Mouse (Mus musculus) hindbrain, embryonic 12.5 days (tissue): ENCODE data around the gene Hoxa4. TPM values are rescaled to one million over a fixed set of nuclear protein-coding genes. Genes with fewer than 3 reads are reported as not detected.

Experiments used
- ATAC-seq: fragments of 200-750 bp; cut with Nextera tagmentation; 2 replicates; pipeline ENCODE4 v1.8.0; 2017; ENCODE audit warnings: moderate TSS enrichment; ENCODE audit not compliant: low FRiP score
- H3K27ac ChIP-seq: fragments of 300-500 bp; sonication (generic); 2 replicates; pipeline ENCODE4 v1.5.1; 2016; ENCODE audit warnings: mild to moderate bottlenecking
- H3K27me3 ChIP-seq: fragments of 300-500 bp; sonication (generic); 2 replicates; pipeline ENCODE4 v1.6.1; 2016; ENCODE audit warnings: mild to moderate bottlenecking
- H3K36me3 ChIP-seq: fragments of 300-500 bp; sonication (generic); 2 replicates; pipeline ENCODE4 v1.6.1; 2016; ENCODE audit warnings: mild to moderate bottlenecking
- H3K4me1 ChIP-seq: fragments of 300-500 bp; sonication (generic); 2 replicates; pipeline ENCODE4 v1.6.1; 2016
- H3K4me2 ChIP-seq: fragments of 300-500 bp; sonication (generic); replicated peaks from 2 replicates; pipeline ENCODE4 v1.6.1; 2016; ENCODE audit warnings: mild to moderate bottlenecking
- H3K4me3 ChIP-seq: fragments of 300-500 bp; sonication (generic); 2 replicates; pipeline ENCODE4 v1.5.1; 2016; ENCODE audit warnings: mild to moderate bottlenecking
- H3K9ac ChIP-seq: fragments of 300-500 bp; sonication (generic); 2 replicates; pipeline ENCODE4 v1.6.1; 2016; ENCODE audit warnings: mild to moderate bottlenecking, moderate library complexity
- H3K9me3 ChIP-seq: fragments of 300-500 bp; sonication (generic); replicated peaks from 2 replicates; pipeline ENCODE4 v1.6.1; 2016; ENCODE audit warnings: mild to moderate bottlenecking
- WGBS: fragments of 180-500 bp; shearing (Covaris S2); methylation state at CpG from one replicate; pipeline ENCODE4 v1.1.7; 2016; 5-methylcytosine and 5-hydroxymethylcytosine counted together
- polyA plus RNA-seq: library from polyadenylated mRNA; unstranded; fragments of >200 nt; fragmentation: Nextera tagmentation; extraction: Ambion mirVana; gene quantifications from 2 replicates; pipeline ENCODE4 v1.2.1, GENCODE M21; 2016

Hoxa4 gene
- polyA plus RNA-seq, 1 experiment from 2014 or later, result 6.9 TPM

DNA sequence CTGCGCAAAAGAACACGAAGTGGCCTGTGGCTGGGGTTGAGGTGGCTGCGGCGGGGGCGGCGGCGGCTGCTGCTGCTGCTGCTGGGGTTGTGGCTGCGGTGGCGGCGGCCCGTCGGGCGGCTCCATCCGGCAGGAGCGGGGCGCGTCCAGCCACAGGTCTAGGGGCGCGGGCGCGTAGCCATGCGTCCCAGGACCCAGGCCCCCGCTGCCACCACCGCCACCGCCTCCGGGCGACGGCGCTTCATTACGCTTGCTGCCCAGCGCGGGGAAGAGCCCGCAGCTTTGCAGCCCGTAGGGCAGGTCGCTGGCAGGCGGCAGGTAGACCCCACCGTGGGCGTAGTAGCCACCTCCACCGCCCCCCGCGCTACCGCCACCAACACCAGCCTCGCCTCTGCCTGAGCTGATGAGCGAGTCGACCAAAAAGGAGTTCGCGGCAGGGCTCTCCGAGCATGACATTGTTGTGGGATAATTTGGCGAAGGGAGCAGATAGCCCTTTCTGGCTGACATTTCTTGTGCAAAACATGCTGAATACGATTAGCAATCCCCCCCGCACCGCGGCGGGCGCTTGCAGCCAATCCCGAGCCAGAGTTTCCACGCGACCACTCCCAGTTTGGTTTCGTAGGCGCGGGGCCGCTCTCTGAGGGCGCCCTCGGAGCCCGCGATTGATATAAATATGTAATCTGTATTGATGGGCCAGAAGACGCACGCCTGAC, 43.0 kb upstream of the Hoxa4 start:
- Histone ChIP-seq H3K27ac (no peak overlapping the region), H3K9me3 (no peaks in the 10 kb centered on the region), H3K27me3 (peaks cover 94% of the 10 kb centered on the region), H3K4me2 (no peak overlapping the region), H3K4me1 (no peaks in the 10 kb centered on the region), H3K36me3 (no peaks in the 10 kb centered on the region), H3K4me3 (0 out of 2 replicates have a peak overlapping the region, but pooled peaks have one; percentile 6), H3K9ac (no peak overlapping the region)
- ATAC-seq, result no peak
- WGBS, result 1% methylated on average over 50 of the region's 68 CpGs

DNA sequence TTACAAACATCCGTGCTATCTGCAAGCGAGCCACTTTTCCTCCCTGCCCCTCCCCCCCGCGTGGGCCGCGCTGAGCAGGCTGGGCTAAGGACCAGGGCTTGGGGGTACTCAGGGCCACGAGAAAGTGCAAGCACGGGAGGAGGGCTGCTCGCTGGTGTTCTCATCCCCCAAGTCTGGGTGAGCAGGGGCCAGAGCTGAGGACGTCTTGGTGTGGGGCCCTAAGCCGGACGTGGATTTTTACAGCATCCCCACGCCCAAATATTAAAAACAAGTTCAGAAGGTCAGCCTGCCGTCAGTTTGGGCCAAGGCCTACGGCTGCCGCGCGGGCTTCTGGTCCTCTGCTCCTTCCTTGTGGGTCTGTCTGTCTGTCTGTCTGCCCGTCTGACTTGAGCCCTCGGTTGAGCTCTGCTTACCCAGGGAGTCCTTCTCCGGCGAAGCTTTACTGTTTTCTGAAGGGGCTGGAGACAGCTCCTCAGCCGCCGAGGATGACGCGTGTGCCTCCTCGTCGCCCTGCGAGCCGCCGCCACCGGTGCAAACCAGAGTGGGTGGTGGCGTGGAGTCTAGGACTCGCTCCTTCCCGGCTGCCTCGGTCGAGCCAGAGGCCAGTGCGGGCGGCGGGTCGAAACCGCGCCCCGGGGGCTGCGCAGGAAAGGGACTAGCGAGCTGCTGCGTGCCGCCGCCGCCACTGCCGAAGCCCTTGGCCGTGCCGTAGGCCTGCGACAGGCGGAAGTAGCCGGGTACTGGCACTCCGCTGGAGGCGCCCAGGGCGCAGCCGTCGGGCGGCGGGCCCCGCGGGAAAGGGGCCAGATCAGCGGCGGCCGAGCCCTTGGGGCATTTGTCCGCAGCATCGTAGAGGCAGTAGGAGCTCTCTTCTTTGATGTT, 42.2 kb upstream of the Hoxa4 start:
- H3K27me3 ChIP-seq, result peaks cover 94% of the 10 kb centered on the region

DNA sequence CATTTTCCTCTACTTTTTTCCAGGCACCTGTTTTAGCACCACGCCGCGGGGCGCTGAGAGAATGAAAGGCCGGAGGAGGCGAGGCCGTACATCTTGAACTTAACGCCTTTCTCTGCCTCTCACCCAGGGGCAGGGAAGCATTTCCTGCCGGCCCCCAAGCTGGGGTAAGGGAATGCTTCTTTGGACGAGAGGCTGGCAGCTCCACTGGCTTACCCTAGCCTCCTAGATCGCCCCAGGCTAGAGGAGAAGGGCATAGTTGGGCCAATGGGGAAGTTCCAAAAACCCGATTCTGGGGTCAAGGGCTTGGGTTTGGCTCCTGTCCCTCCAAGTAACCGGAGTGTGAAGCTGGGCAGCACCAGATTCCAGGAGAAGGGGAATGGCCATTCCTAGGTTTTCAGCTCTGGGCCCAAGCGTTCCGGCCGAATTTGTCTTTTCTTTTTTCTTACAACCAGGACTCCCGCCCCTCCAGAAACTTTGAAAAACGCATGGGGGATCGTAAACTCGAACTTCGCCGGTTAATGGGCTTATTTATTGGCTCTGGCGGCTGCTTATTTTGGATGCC, 41.5 kb upstream of the Hoxa4 start:
- 2% methylated on average over 23 of the region's 23 CpGs for WGBS
- no peak overlapping the region for H3K9ac ChIP-seq
- ATAC-seq, result no peak
- no peak overlapping the region for H3K4me2 ChIP-seq
- no peaks in the 10 kb centered on the region for H3K4me1 ChIP-seq
- no peak overlapping the region for H3K4me3 ChIP-seq
- H3K36me3 ChIP-seq, result no peaks in the 10 kb centered on the region
- H3K27me3 ChIP-seq, result peaks cover 94% of the 10 kb centered on the region
- no peak overlapping the region for H3K27ac ChIP-seq
- no peaks in the 10 kb centered on the region for H3K9me3 ChIP-seq

More for the DNA sequence above, 42.2 kb upstream of the Hoxa4 start:
- WGBS, result 1% methylated on average over 70 of the region's 70 CpGs
- H3K9ac ChIP-seq, result no peak overlapping the region
- no peaks in the 10 kb centered on the region for H3K36me3 ChIP-seq
- no peak overlapping the region for H3K4me2 ChIP-seq
- H3K4me3 ChIP-seq, result no peak overlapping the region
- no peaks in the 10 kb centered on the region for H3K4me1 ChIP-seq
- H3K27ac ChIP-seq, result no peak overlapping the region
- H3K9me3 ChIP-seq, result no peaks in the 10 kb centered on the region
- ATAC-seq, result no peak

DNA sequence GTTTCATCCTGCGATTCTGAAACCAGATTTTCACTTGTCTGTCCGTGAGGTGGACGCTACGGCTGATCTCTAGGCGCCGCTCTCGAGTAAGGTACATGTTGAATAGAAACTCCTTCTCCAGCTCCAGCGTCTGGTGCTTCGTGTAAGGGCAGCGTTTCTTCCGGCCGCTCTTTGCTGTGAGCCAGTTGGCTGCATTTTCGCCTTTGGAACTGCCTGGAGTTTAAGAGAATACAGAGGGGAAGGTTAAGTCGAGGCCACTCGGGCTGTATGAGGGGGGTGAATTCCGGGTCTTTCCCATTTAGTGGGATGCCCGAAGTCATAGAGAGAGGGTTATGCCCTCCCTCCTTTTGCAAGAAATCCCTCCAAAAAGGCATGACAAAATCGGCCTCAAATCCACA, 41.0 kb upstream of the Hoxa4 start:
- Histone ChIP-seq H3K4me3 (no peak overlapping the region), H3K36me3 (no peaks in the 10 kb centered on the region), H3K27me3 (peaks cover 94% of the 10 kb centered on the region), H3K9ac (no peak overlapping the region), H3K9me3 (no peaks in the 10 kb centered on the region), H3K4me2 (no peak overlapping the region), H3K4me1 (no peaks in the 10 kb centered on the region), H3K27ac (no peak overlapping the region)
- under 1% methylated on average over 18 of the region's 18 CpGs for WGBS
- no peak for ATAC-seq

DNA sequence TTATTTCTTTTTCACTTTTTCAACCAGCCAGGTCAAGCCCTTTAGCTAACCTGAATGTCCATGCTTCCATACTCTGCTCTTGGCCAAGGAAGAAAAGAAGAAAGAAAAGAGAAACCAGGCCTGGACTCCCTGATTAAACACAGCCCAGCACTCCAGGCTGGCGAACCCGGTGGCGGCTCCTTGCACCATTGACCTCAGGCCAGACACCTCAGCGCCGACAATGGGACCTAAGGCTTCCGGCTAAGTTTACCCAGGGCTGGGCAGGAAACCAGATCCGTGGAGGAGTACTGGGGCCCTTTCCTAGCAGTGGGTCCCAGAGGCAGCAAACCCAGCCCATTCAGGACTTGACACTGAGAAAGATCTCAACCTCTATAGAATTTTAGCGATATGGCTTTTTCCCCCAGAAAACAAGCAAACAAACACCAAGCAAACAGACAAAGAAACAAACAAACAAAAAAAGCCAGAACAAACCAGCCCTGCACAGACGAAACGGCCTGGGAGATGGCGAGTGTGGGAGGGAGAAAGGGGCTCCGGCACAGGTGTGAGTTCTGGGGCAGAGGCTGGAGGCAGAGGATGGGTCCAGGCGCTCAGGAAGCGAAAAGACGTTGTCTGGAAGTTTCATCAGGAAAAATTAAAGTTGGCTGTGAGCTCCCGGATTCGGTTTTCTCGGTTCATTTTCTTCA, 40.5 kb upstream of the Hoxa4 start:
- Histone ChIP-seq H3K9ac (no peak overlapping the region), H3K4me3 (no peak overlapping the region), H3K27ac (no peak overlapping the region), H3K4me2 (no peak overlapping the region), H3K9me3 (no peaks in the 10 kb centered on the region), H3K27me3 (peaks cover 94% of the 10 kb centered on the region), H3K36me3 (no peaks in the 10 kb centered on the region), H3K4me1 (no peaks in the 10 kb centered on the region)
- WGBS, result 1% methylated on average over 18 of the region's 18 CpGs
- no peak for ATAC-seq

DNA sequence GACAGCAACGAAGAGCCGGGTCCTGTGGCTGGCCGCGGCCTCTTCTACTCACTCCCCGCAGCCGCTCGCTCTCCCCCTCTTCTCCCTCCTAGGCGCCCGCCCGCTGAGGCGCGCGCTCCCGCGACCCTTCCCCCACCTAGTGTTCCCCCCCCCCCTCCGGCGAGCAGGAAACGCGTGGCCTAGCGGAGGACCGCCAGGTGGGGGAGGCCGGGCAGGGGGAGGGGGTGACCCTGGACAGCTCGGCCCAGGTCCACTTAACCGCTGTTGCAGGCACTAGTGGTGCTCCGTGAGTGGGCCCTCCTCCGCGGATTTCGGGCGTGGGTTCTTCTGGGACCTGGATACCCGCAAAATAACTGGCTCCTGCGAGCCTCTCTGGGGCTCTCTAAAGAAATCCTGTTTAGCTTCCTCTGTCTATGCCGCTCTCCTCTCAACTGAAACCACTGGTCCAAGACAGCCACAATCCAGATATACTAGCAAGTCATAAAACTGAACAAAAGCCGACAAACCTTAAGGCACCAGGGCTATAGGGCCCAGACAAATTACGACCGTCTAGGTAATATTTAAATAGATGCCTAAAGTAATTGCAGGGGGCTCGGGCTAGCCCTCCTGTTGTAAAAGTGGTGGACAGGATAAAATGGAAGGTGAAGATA, 39.1 kb upstream of the Hoxa4 start, which contains the start of gene Hoxa9:
TSS of gene Hoxa9 (minus strand) at position 574 of the 650 bp plus-strand sequence.
- H3K36me3 ChIP-seq, result no peaks in the 10 kb centered on the region
- peaks cover 94% of the 10 kb centered on the region for H3K27me3 ChIP-seq
- H3K4me2 ChIP-seq, result no peak within 1 kb of the TSS
- no peak within 1 kb of the TSS for H3K27ac ChIP-seq
- H3K4me1 ChIP-seq, result 0 out of 2 replicates have a peak, but pooled peaks cover 3% of the 10 kb centered on the region
- ATAC-seq, result no peak
- no peak within 1 kb of the TSS for H3K4me3 ChIP-seq
- H3K9me3 ChIP-seq, result no peaks in the 10 kb centered on the region
- 4% methylated on average over 19 of the region's 36 CpGs for WGBS
- H3K9ac ChIP-seq, result no peak within 1 kb of the TSS

DNA sequence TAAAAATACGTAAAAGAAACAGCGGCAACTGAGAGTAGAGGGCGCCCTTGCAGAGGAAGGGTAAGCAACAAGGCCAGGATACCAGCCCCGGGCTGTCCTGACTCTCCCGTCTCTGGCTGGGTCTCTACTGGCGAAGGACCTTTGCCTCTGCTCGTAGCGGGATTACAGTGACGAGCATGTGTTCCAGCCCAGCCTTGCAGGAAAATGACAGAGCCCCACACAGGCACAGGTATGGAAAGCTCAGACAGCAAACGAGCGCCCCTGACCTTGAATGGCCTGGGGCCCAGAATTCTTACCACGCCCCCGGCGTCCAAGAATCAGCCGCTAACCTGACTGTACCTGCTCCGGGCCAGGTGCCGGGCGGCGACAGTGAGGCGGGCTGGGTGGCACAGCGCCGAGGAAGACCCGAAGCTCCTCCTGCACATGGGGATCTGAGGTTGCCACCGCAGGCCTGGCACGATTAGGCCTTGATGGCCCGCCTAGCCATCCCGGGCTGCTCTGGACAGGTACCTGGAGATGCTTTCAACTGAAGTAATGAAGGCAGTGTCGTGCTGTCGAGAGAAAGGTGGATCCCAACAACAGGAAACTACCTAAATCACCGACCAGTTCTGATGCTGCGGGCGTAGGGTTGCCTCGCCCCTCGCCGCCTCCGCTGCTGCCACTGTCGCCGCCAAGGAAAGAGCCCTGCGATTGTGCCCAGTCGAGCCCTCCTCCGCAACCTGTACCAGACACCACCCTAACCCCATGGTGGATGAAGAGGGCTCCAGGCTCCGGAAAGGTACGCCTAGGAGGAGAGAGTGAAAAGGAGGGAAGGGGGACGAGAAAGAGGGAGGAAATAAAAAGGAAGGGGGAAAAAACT, 38.2 kb upstream of the Hoxa4 start:
- peaks cover 94% of the 10 kb centered on the region for H3K27me3 ChIP-seq
- H3K9ac ChIP-seq, result no peak overlapping the region
- H3K36me3 ChIP-seq, result no peaks in the 10 kb centered on the region
- H3K27ac ChIP-seq, result no peak overlapping the region
- H3K9me3 ChIP-seq, result no peaks in the 10 kb centered on the region
- 0 out of 2 replicates have a peak, but pooled peaks cover 4% of the 10 kb centered on the region for H3K4me1 ChIP-seq
- H3K4me3 ChIP-seq, result no peak overlapping the region
- H3K4me2 ChIP-seq, result no peak overlapping the region
- ATAC-seq, result no peak
- WGBS, result 1% methylated on average over 44 of the region's 44 CpGs

DNA sequence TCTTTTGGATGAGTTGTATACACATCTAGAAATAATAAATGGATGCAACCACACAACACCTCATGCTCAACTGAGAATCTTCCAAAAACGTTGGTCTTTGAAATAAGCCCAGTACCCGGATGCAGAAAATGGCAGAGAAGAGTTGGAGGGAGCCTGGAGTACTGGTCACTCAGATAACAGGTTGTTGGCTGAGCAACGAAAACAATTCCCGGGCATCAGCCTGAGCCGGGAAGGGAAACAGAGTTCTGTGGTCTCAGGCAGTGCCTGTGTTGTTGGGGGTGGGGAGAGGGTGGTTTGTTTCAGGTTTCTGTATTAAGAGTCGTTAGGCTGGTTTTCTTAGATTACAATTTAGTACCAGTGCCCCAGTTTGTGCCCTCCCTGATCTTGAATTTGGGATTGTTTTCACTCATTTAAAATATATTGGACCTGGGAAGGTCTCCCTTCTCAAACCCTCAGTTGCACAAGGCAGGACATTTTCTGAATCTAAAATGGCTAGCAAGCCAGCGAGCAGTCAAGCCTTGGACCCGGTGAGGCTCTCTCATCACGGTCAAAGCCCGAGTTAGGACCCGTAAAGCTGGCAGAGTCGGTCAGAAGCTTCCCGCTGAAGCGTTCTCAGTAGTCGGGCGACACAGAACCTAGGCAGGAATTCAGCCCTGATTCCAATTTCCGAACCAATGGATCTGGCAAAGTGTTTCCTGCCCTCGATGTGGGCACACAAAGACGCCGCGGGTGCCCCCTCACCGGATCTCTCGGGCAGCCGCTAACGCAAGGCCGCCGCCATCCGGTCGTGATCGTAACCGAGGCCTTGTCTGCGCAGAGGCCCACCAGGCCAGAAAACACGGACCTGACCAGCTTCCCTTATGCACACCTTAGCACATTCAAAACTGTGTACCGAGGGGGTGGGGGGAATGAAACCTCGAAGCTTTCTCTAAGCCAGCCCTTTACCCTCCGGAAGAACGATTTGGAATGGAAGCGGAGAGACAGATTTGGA, 37.2 kb upstream of the Hoxa4 start:
- Histone ChIP-seq H3K4me3 (no peak overlapping the region), H3K4me2 (no peak overlapping the region), H3K9ac (no peak overlapping the region), H3K27me3 (peaks cover 94% of the 10 kb centered on the region), H3K36me3 (no peaks in the 10 kb centered on the region), H3K4me1 (0 out of 2 replicates have a peak, but pooled peaks cover 4% of the 10 kb centered on the region), H3K9me3 (no peaks in the 10 kb centered on the region), H3K27ac (no peak overlapping the region)
- WGBS, result 1% methylated on average over 38 of the region's 38 CpGs
- ATAC-seq, result no peak

DNA sequence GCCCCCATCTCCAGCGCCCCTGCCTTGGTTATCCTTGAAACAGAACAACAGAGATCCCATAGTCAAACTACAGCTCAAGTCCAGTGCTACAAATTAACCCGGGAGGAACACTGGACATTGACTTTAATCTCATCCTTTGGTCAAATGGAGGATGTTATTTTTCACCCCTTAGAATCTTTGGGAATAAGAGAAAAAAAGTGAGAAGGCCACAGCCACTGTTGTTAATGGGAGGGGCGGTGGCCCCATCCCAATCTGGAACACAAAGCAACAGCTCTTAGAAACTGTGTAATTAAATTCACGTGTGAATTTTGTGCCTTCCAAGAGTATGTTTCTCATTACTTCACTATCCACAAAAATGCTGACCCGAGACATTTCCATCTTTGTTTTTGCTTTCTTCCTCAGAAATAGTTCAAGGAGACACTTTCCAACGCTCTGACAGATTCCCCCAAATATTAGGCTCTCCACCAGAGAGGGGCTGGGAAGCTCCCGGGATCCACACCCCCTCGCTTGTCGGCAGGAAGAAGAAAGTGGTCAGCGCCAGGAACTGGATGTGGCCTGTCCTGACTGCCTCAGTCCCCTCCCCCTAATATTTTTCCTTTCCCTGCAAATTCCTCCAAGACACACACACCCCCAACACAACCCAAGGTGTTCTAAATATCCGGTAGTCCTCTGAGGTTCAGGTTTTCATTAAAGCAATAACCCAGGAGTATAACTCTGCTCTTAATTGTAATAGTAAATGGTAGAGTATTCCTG, 36.1 kb upstream of the Hoxa4 start:
- ATAC-seq, result no peak
- no peaks in the 10 kb centered on the region for H3K9me3 ChIP-seq
- no peak overlapping the region for H3K27ac ChIP-seq
- H3K4me2 ChIP-seq, result no peak overlapping the region
- 4% methylated on average over 11 of the region's 11 CpGs for WGBS
- H3K4me1 ChIP-seq, result 0 out of 2 replicates have a peak, but pooled peaks cover 4% of the 10 kb centered on the region
- peaks cover 94% of the 10 kb centered on the region for H3K27me3 ChIP-seq
- H3K4me3 ChIP-seq, result no peak overlapping the region
- no peak overlapping the region for H3K9ac ChIP-seq
- H3K36me3 ChIP-seq, result no peaks in the 10 kb centered on the region
